Mouse (Mus musculus): Measurements from ENCODE around the gene Lpgat1.
A peak's percentile ranks its signal among the peaks of the same experiment; 100 is the strongest.

Lpgat1 gene

DNA sequence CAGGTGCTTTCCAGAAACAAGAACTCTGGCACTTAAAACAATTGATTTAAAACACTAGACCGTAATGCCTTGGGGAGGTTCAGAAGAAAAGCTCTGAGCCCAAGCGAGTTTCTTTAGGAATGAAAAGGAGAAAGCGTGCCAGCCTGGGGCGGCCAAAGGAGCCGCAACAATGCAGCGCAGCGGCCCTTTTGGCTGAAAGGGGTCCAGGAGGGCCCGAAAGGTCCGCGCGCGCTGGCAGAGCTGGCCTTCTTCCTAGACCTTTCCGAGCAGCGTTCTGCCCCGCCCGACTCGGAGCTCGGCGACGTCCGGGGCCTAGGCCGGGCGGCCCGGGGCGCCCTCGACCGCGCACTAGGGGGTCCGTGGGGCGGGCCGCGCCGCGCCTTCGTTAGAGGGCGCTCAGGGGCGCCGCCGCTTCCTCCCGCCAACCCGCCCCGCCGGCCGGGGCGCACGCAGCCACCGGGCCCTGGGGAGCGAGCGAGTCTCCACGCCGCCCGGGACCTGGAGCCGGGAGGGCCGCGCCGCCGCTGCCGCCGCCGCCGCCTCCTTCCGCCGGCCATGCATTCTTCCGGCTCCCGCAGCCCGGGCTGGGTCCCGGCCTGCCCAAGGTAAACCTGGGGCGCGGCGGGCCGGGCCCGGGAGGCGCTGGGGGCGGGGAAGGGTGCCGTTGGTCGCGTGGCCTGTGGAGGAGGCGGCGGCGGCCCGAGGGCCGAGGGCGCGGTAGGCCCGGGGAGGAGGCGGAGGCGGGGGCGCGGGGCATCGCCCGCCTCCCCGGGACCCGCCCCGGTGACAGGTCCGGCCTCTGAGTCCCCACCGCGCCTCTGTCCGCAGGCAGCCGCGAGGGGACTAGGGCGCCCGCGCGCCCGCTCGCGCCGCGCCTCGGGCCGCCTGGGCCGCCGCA is at the start of gene Lpgat1:
Gene Lpgat1 (plus strand): TSS at position 234 of the 898 bp plus-strand sequence.
- DNase-seq = peak; percentile 74

GRCm38 (mm10) chr1:191668030-191668429 is 49.6 kb upstream of the Lpgat1 start:
- DNase-seq = no peak

GRCm38 (mm10) chr1:191674071-191674470 is 43.6 kb upstream of the Lpgat1 start:
- DNase-seq = no peak

GRCm38 (mm10) chr1:191681633-191682032 is 36.0 kb upstream of the Lpgat1 start:
- DNase-seq = no peak

- DNase-seq = no peak
These were observed 30.1 kb upstream of the Lpgat1 start for GRCm38 (mm10) chr1:191687531-191687930.

DNA sequence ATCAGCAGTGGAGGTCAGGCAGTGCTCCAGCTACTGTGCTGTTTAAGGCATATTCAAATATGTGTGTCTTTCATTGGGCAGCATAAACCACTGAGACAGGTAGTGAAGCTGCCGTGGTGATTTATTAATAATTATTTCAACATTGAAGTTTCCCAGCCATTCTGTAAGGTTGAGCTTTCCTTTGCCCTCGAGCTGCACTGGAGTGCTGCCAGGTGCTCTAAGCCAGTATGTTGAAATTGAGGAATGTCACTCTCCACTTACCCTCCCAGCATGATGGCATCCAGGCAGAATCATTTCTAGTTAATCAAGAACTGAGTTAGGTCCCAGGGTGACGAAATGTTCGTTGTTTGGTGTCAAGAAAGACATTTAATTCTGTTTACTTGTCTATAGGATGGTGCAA is 24.4 kb upstream of the Lpgat1 start:
- DNase-seq = no peak

- no peak for DNase-seq
These were observed 19.3 kb upstream of the Lpgat1 start for GRCm38 (mm10) chr1:191698253-191698795.

DNA sequence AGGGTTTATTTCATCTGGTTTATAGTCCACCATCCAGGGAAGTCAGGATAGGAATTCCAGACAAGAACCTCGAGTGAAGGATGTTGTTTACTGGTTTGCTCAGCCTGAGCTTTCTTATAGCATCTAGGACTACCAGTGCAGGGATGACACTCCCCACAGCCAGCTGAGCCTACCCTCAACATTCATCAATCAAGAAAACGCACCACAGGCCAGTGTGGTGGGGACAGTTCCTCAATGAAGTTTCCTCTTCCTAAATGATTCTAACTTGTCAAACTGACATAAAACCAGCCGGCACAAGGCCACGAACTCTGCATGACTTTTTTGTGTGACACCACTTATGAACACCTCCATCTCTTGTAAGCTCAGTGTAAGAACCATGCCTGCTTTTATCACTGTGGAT is 13.1 kb upstream of the Lpgat1 start:
- no peak for DNase-seq

DNA sequence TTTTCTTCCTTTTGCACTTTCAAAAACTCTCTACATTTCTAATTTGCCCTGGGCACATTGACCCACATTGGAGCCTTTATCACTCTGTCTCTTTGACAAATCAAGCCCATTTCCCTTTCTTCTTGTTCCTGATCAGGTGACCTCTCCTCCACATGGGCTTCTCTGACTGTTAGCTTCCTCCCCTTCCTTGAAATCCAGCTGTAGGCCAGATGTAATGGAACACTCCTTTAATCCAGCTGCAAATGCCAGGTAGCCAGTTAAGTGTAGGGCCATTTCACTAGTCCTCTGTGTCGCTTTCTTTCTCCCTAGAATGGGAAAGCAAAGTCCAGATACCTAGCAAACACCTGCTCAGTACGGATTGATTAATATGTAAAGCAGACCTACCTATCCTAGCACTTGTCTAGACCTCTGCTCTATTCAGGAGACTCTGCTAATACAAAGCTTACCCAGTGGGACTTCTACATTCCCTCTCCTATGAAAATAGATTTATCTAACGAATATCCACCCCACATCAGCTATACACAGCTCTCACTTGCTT is 11.0 kb upstream of the Lpgat1 start:
- DNase-seq = no peak

DNA sequence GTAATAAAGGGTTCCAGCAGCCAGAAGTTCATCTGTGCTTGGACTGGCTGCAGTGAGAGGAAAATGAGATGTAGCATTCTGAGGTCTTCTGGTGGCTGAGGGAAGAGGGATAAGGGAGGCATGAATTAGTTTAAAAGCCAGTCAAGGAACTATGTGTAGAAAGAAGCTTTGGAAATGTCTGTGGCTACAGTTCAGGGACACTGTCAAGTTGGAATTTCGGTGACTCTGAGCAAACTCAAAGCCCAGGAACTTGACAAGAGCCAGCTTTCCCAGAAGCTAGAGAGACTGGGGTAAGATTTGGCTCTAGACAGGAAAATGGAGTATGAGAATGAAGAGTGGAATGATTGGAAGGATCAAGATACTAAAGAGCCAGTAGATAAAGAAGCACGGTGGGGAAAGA is 7.8 kb upstream of the Lpgat1 start:
- DNase-seq = no peak

- no peak for DNase-seq
These were observed 5.3 kb upstream of the Lpgat1 start for GRCm38 (mm10) chr1:191712224-191712838.

DNA sequence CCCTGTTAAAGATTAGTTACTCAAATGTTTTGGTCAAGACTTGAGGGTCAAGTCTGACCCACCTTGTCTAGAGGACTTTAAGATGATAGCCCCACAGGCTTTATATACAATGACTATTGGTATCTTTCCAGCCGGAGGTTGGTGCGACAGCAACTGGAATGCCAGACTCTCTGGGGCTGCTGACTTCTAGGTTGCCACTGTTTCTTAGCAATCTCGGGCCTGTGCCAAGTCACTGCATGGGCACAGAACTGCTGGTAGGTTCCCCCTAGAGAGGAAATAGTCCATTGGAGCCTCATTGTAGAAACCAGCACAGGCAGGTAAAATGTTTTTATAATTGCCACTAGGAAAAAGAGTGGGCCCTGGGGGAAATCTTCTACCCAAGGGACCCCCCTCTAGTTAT is 3.8 kb upstream of the Lpgat1 start:
- no peak for DNase-seq

DNA sequence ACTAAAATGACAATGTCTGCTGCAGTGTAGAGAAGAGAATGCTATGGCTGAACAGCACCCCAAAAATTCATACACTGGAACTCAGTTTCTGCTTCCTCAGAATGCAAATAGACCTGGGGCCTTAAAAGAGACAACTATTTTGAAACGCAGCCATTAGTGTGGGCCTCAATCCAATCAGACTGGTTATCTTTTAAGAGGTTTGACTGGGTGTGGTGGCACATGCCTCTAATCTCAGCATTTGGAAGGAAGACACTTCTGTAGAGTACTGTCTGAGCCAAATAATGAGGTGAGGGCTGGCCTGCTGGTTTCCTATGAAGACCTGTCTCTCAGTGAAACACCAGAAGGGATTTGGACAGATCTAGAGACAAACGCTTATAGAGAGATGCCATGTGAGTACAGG is 2.5 kb upstream of the Lpgat1 start:
- no peak for DNase-seq

- no peak for DNase-seq
These were observed 493 bp upstream of the Lpgat1 start for GRCm38 (mm10) chr1:191717141-191717540.

GRCm38 (mm10) chr1:191718522-191719281 is 1.1 kb downstream of the Lpgat1 start:
- DNase-seq = peak; percentile 33

DNA sequence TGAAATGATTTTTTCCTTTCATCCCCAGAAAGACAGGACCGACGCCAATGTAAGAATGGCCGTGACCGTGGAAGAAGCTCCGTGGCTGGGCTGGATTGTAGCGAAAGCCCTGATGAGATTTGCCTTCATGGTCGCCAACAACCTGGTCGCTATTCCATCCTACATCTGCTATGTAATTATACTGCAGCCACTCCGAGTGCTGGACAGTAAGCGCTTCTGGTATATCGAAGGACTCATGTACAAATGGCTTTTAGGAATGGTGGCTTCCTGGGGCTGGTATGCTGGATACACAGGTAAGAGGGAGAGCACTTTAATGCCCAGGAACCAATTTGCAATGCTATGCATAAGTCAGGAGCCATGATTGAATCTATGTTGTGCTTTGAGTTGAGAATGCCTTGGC is 1.7 kb downstream of the Lpgat1 start:
- DNase-seq = peak; percentile 16

- DNase-seq = no peak
These were observed 2.8 kb downstream of the Lpgat1 start for GRCm38 (mm10) chr1:191720419-191720818.

DNA sequence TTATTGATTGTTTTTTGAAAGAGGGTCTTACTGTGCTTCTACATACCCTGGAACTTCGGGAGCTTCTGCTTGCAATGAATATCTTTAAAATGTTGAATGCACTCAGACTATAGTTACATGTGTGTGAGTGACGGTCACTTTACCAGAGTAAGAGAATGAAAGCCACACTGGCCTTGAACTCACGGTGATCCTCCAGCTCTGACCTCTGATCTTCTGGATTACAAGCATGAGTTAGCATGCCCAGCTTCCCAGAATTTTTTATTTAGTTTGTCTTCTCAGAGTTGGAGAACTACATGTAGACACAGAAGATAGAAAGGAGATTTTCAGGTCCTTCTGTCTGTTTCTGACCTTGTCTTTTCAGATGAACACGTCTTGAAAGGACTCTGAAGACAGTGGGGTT is 5.1 kb downstream of the Lpgat1 start:
- DNase-seq = no peak

DNA sequence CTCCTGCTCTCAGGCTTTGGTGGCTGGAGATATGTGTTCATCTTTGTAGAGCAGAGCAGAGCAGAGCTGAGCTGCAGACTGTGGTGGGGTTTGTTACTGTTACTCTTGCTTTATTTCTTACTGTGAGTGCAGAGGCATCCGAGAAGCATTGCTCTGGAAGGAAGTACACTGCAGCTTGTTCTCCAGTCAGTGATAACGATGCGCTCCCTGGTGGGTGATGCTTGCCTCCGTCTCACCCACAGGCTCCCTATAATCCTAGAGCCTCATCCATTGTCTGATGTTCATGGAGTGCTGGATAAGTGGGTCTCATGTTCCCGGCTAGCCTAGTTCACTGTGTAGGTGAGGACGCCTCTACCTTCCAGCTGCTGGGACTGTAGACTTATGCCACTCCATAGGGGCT is 6.0 kb downstream of the Lpgat1 start:
- DNase-seq = no peak

DNA sequence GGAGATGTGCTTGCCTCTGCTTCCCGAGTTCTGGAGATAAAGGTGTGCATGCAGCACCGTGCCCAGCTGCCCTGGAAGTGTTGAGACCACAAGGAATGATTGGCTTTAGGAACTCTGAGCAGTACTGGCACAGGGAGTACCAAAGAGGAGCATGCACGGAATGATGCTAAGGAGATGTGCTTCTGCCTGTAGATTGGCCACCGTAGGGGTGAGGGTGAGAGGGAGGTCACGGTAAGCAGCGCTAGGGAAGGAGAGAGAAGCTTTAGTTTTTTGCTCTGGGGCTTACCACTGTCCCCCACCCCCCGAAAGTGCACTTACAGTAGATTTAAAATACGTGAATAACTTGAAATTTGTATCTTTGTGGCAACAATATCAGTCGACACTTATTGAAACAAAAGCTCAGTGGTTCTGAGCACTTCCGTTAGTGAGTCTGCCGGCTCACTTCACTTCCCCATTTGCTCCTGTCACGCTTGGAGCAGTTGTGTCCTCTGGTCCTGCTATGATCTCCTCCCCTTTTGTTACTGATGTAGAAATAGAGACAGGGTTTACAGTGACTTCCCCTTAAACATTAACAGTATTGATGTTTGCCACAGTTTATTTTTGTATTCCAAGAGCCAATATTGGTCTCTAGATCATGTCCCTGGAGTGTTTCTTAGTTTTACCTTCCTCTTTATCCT is 6.9 kb downstream of the Lpgat1 start:
- no peak for DNase-seq

DNA sequence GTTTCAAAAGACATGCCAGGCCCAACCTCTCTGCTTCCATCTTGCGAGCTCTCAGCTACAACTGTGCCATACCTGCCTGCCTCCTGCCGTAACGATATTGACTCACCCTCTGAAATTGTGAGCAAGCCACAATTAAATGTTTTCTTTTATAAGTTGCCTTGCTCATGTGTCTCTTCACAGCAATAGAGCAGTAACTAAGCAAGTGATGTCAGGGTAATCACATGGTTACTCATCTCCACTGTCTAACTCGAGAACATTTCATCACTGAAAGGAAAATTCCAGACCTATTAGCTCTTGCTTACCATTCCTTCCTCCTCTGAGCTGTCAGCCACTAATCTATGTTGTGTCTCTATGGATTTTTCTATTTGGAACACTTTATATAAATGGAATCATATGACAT is 15.0 kb downstream of the Lpgat1 start:
- DNase-seq = no peak

- no peak for DNase-seq
These were observed 16.2 kb downstream of the Lpgat1 start for GRCm38 (mm10) chr1:191733822-191734221.

GRCm38 (mm10) chr1:191736425-191736824 is 18.8 kb downstream of the Lpgat1 start:
- DNase-seq = no peak
